In the genomic region with DNA sequence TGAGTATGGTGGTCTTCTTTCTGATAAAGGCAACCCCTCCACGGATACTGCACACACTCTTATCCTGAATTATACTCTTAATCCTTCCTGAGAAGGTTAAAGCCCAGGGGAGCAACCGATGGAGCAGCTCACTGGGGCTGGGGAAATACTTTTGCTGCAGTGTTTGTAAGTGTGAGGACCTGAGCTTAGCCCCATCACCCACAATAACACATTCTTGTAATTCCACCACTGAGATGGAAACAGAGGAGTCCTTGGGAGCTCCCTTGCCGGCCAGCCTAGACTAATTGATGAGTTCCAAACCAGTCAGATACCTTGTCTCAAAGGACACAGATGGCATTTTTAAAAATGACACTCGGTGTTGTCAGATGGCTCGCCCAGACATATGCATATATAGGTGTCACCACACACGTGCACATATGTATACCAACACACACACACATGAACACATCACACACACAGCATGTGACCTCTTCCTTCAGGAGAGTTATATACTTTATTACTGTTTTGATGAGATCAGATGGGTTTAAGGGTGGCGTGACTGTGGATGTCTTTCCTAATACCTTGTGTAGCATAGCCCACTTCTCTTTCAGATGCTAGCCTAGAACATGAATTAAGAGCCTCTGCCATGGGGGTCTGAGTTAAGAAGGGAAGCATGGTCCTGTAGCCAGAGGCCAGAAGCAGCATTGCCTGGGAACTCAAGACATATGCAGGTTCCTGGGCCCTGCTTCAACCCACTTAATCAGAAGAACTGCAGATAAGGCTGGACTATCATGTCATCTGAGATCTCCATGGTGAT, we compare ENCODE assay signal across 13 mouse cellular contexts.
"Had no signal": no experiment of that assay in that cellular context is flagged by ENCODE, and none has a peak within 500 bp of the region (broad histone marks: within the 10 kb centered on the region; RNA-seq: fewer than 3 reads in every experiment).

No protein-coding gene starts in this region.

- H3K9me3 ChIP-seq: limb, embryonic 12.5 days; liver, embryonic 13.5 days; lung, embryonic 15.5 days; midbrain, embryonic 13.5 days; neural tube, embryonic 12.5 days had no signal

- H3K27ac ChIP-seq: limb, embryonic 12.5 days; liver, embryonic 13.5 days; lung, embryonic 15.5 days; midbrain, embryonic 13.5 days; neural tube, embryonic 12.5 days had no signal

- H3K4me2 ChIP-seq: limb, embryonic 12.5 days; liver, embryonic 13.5 days; lung, embryonic 15.5 days; midbrain, embryonic 13.5 days; neural tube, embryonic 12.5 days had no signal

- H3K36me3 ChIP-seq: liver, embryonic 13.5 days; lung, embryonic 15.5 days; midbrain, embryonic 13.5 days had no signal

- DNase-seq: kidney, postnatal 25 days; liver; liver, embryonic 13.5 days; liver, postnatal 0 days; lung, postnatal 14 days; spleen, adult 18-20 months; thymus, adult 18-20 months; thymus, postnatal 14 days had no signal

- H3K4me1 ChIP-seq: limb, embryonic 12.5 days; liver, embryonic 13.5 days; lung, embryonic 15.5 days; midbrain, embryonic 13.5 days; neural tube, embryonic 12.5 days had no signal

- H3K27me3 ChIP-seq: limb, embryonic 12.5 days; liver, embryonic 13.5 days; lung, embryonic 15.5 days; midbrain, embryonic 13.5 days; neural tube, embryonic 12.5 days had no signal

- H3K4me3 ChIP-seq: limb, embryonic 12.5 days; liver, embryonic 13.5 days; lung, embryonic 15.5 days; midbrain, embryonic 13.5 days; myocyte; neural tube, embryonic 12.5 days had no signal

- ATAC-seq: liver, postnatal 0 days; midbrain, embryonic 13.5 days had no signal

- H3K9ac ChIP-seq: limb, embryonic 12.5 days; liver, embryonic 13.5 days; liver, postnatal 0 days; lung, embryonic 15.5 days; midbrain, embryonic 13.5 days; neural tube, embryonic 12.5 days had no signal
